Mouse (Mus musculus): ENCODE measurements at regions not wholly inside any gene's neighbourhood (a gene's known extent, or its start where the extent isn't known, plus 50 kb on each side); places are given as distances from the start of the nearest gene placed in this dataset.

- ATAC-seq (ENCODE audit: low FRiP score) (no peak), DNase-seq (ENCODE audit: low spot score) (no peak)
- no peak overlapping the region for H3K4me3 ChIP-seq (ENCODE audit: low read depth, low read length)
- H3K36me3 ChIP-seq (ENCODE audit: control insufficient read depth, insufficient read depth, low read length), result no peaks in the 10 kb centered on the region
- no peaks in the 10 kb centered on the region for H3K4me1 ChIP-seq (replicated peaks; ENCODE audit: control insufficient read depth, insufficient read depth, low read length)
- no peak overlapping the region for H3K4me2 ChIP-seq (replicated peaks; ENCODE audit: low read depth, low read length)
- no peaks in the 10 kb centered on the region for H3K27me3 ChIP-seq (ENCODE audit: control insufficient read depth, insufficient read depth, low read length)
- no peak overlapping the region for H3K27ac ChIP-seq (ENCODE audit: low read depth, low read length)
- H3K9me3 ChIP-seq (ENCODE audit: control insufficient read depth, low read length), result no peaks in the 10 kb centered on the region
- 86% methylated on average over 6 of the region's 6 CpGs for WGBS
- no peak overlapping the region for H3K9ac ChIP-seq (ENCODE audit: low read depth, low read length)
Observed at GRCm38 (mm10) chr3:99573335-99573976, 311.8 kb upstream of the Spag17 start.

- no peaks in the 10 kb centered on the region for H3K9me3 ChIP-seq (ENCODE audit: control insufficient read depth, low read length)
- DNase-seq (ENCODE audit: low spot score) (no peak), ATAC-seq (ENCODE audit: low FRiP score) (no peak)
- H3K4me3 ChIP-seq (ENCODE audit: low read depth, low read length), result no peak overlapping the region
- no peak overlapping the region for H3K9ac ChIP-seq (ENCODE audit: low read depth, low read length)
- WGBS, result 92% methylated on average over 3 of the region's 3 CpGs
- H3K27me3 ChIP-seq (ENCODE audit: control insufficient read depth, insufficient read depth, low read length), result no peaks in the 10 kb centered on the region
- H3K36me3 ChIP-seq (ENCODE audit: control insufficient read depth, insufficient read depth, low read length), result no peaks in the 10 kb centered on the region
- H3K4me2 ChIP-seq (replicated peaks; ENCODE audit: low read depth, low read length), result no peak overlapping the region
- no peaks in the 10 kb centered on the region for H3K4me1 ChIP-seq (replicated peaks; ENCODE audit: control insufficient read depth, insufficient read depth, low read length)
- H3K27ac ChIP-seq (ENCODE audit: low read depth, low read length), result no peak overlapping the region
Observed at GRCm38 (mm10) chr3:99573977-99574373, 311.2 kb upstream of the Spag17 start.

GRCm38 (mm10) chr3:99602679-99603078, 282.5 kb upstream of the Spag17 start:
- 41% methylated on average over 3 of the region's 3 CpGs for WGBS
- H3K4me1 ChIP-seq (replicated peaks; ENCODE audit: control insufficient read depth, insufficient read depth, low read length), result no peaks in the 10 kb centered on the region
- no peaks in the 10 kb centered on the region for H3K27me3 ChIP-seq (ENCODE audit: control insufficient read depth, insufficient read depth, low read length)
- no peaks in the 10 kb centered on the region for H3K36me3 ChIP-seq (ENCODE audit: control insufficient read depth, insufficient read depth, low read length)
- H3K9me3 ChIP-seq (ENCODE audit: control insufficient read depth, low read length), result no peaks in the 10 kb centered on the region
- DNase-seq (ENCODE audit: low spot score) (no peak), ATAC-seq (ENCODE audit: low FRiP score) (no peak)
- H3K9ac ChIP-seq (ENCODE audit: low read depth, low read length), result no peak overlapping the region
- no peak overlapping the region for H3K4me2 ChIP-seq (replicated peaks; ENCODE audit: low read depth, low read length)
- no peak overlapping the region for H3K27ac ChIP-seq (ENCODE audit: low read depth, low read length)
- H3K4me3 ChIP-seq (ENCODE audit: low read depth, low read length), result no peak overlapping the region

- H3K36me3 ChIP-seq (ENCODE audit: control insufficient read depth, insufficient read depth, low read length), result no peaks in the 10 kb centered on the region
- H3K9me3 ChIP-seq (ENCODE audit: control insufficient read depth, low read length), result no peaks in the 10 kb centered on the region
- H3K27ac ChIP-seq (ENCODE audit: low read depth, low read length), result no peak overlapping the region
- 85% methylated on average over 4 of the region's 4 CpGs for WGBS
- DNase-seq (ENCODE audit: low spot score), result no peak
- no peak overlapping the region for H3K4me3 ChIP-seq (ENCODE audit: low read depth, low read length)
- no peaks in the 10 kb centered on the region for H3K27me3 ChIP-seq (ENCODE audit: control insufficient read depth, insufficient read depth, low read length)
- H3K4me2 ChIP-seq (replicated peaks; ENCODE audit: low read depth, low read length), result no peak overlapping the region
- no peak overlapping the region for H3K9ac ChIP-seq (ENCODE audit: low read depth, low read length)
- no peak for ATAC-seq (ENCODE audit: low FRiP score)
- no peaks in the 10 kb centered on the region for H3K4me1 ChIP-seq (replicated peaks; ENCODE audit: control insufficient read depth, insufficient read depth, low read length)
Observed at GRCm38 (mm10) chr3:99632309-99632708, 252.9 kb upstream of the Spag17 start.

GRCm38 (mm10) chr3:99641343-99642106, 243.7 kb upstream of the Spag17 start:
- Histone ChIP-seq H3K4me3 (ENCODE audit: low read depth, low read length) (no peak overlapping the region), H3K4me2 (replicated peaks; ENCODE audit: low read depth, low read length) (no peak overlapping the region), H3K36me3 (ENCODE audit: control insufficient read depth, insufficient read depth, low read length) (no peaks in the 10 kb centered on the region), H3K27me3 (ENCODE audit: control insufficient read depth, insufficient read depth, low read length) (no peaks in the 10 kb centered on the region), H3K9me3 (ENCODE audit: control insufficient read depth, low read length) (no peaks in the 10 kb centered on the region), H3K27ac (ENCODE audit: low read depth, low read length) (no peak overlapping the region), H3K4me1 (replicated peaks; ENCODE audit: control insufficient read depth, insufficient read depth, low read length) (no peaks in the 10 kb centered on the region), H3K9ac (ENCODE audit: low read depth, low read length) (no peak overlapping the region)
- WGBS, result 71% methylated on average over 8 of the region's 8 CpGs
- no peak for ATAC-seq (ENCODE audit: low FRiP score)
- no peak for DNase-seq (ENCODE audit: low spot score)

- Histone ChIP-seq H3K27ac (ENCODE audit: low read depth, low read length) (no peak overlapping the region), H3K9me3 (ENCODE audit: control insufficient read depth, low read length) (no peaks in the 10 kb centered on the region), H3K4me1 (replicated peaks; ENCODE audit: control insufficient read depth, insufficient read depth, low read length) (no peaks in the 10 kb centered on the region), H3K4me2 (replicated peaks; ENCODE audit: low read depth, low read length) (no peak overlapping the region), H3K9ac (ENCODE audit: low read depth, low read length) (no peak overlapping the region), H3K36me3 (ENCODE audit: control insufficient read depth, insufficient read depth, low read length) (no peaks in the 10 kb centered on the region), H3K27me3 (ENCODE audit: control insufficient read depth, insufficient read depth, low read length) (no peaks in the 10 kb centered on the region), H3K4me3 (ENCODE audit: low read depth, low read length) (no peak overlapping the region)
- ATAC-seq (ENCODE audit: low FRiP score) (no peak), DNase-seq (ENCODE audit: low spot score) (no peak)
- WGBS, result 93% methylated on average over 1 of the region's 1 CpGs
Observed at GRCm38 (mm10) chr3:99644910-99645309, 240.3 kb upstream of the Spag17 start.

GRCm38 (mm10) chr3:99645318-99645717, 239.9 kb upstream of the Spag17 start:
- no peak for DNase-seq (ENCODE audit: low spot score)
- H3K4me2 ChIP-seq (replicated peaks; ENCODE audit: low read depth, low read length), result no peak overlapping the region
- no peak overlapping the region for H3K27ac ChIP-seq (ENCODE audit: low read depth, low read length)
- H3K9me3 ChIP-seq (ENCODE audit: control insufficient read depth, low read length), result no peaks in the 10 kb centered on the region
- H3K4me3 ChIP-seq (ENCODE audit: low read depth, low read length), result no peak overlapping the region
- H3K4me1 ChIP-seq (replicated peaks; ENCODE audit: control insufficient read depth, insufficient read depth, low read length), result no peaks in the 10 kb centered on the region
- ATAC-seq (ENCODE audit: low FRiP score), result no peak
- no peaks in the 10 kb centered on the region for H3K36me3 ChIP-seq (ENCODE audit: control insufficient read depth, insufficient read depth, low read length)
- H3K27me3 ChIP-seq (ENCODE audit: control insufficient read depth, insufficient read depth, low read length), result no peaks in the 10 kb centered on the region
- 91% methylated on average over 4 of the region's 4 CpGs for WGBS
- H3K9ac ChIP-seq (ENCODE audit: low read depth, low read length), result no peak overlapping the region

GRCm38 (mm10) chr3:99657617-99658016, 227.6 kb upstream of the Spag17 start:
- ATAC-seq (ENCODE audit: low FRiP score) (no peak), DNase-seq (ENCODE audit: low spot score) (no peak)
- no peaks in the 10 kb centered on the region for H3K36me3 ChIP-seq (ENCODE audit: control insufficient read depth, insufficient read depth, low read length)
- H3K4me1 ChIP-seq (replicated peaks; ENCODE audit: control insufficient read depth, insufficient read depth, low read length), result no peaks in the 10 kb centered on the region
- WGBS, result 89% methylated on average over 5 of the region's 5 CpGs
- H3K9me3 ChIP-seq (ENCODE audit: control insufficient read depth, low read length), result no peaks in the 10 kb centered on the region
- no peak overlapping the region for H3K27ac ChIP-seq (ENCODE audit: low read depth, low read length)
- no peak overlapping the region for H3K4me3 ChIP-seq (ENCODE audit: low read depth, low read length)
- no peak overlapping the region for H3K4me2 ChIP-seq (replicated peaks; ENCODE audit: low read depth, low read length)
- H3K27me3 ChIP-seq (ENCODE audit: control insufficient read depth, insufficient read depth, low read length), result no peaks in the 10 kb centered on the region
- no peak overlapping the region for H3K9ac ChIP-seq (ENCODE audit: low read depth, low read length)

- 66% methylated on average over 6 of the region's 6 CpGs for WGBS
- no peak for DNase-seq (ENCODE audit: low spot score)
Observed at GRCm38 (mm10) chr3:99663783-99664182, 221.4 kb upstream of the Spag17 start.

More at GRCm38 (mm10) chr3:99663783-99664182, 221.4 kb upstream of the Spag17 start:
- no peaks in the 10 kb centered on the region for H3K36me3 ChIP-seq (ENCODE audit: control insufficient read depth, insufficient read depth, low read length)
- no peak overlapping the region for H3K27ac ChIP-seq (ENCODE audit: low read depth, low read length)
- H3K9ac ChIP-seq (ENCODE audit: low read depth, low read length), result no peak overlapping the region
- H3K9me3 ChIP-seq (ENCODE audit: control insufficient read depth, low read length), result no peaks in the 10 kb centered on the region
- no peaks in the 10 kb centered on the region for H3K27me3 ChIP-seq (ENCODE audit: control insufficient read depth, insufficient read depth, low read length)
- no peak overlapping the region for H3K4me3 ChIP-seq (ENCODE audit: low read depth, low read length)
- H3K4me2 ChIP-seq (replicated peaks; ENCODE audit: low read depth, low read length), result no peak overlapping the region
- no peaks in the 10 kb centered on the region for H3K4me1 ChIP-seq (replicated peaks; ENCODE audit: control insufficient read depth, insufficient read depth, low read length)
- no peak for ATAC-seq (ENCODE audit: low FRiP score)

All from hindbrain, embryonic 11.5 days (tissue).